Mouse (Mus musculus) liver, adult 2 months (tissue): ENCODE measurements around the gene Tead2. TPM values are rescaled to one million over a fixed set of nuclear protein-coding genes. Genes with fewer than 3 reads are reported as not detected.
"Not testable (repeated sequence)": the region's sequence is repeated elsewhere in the genome, so short reads cannot be mapped to it uniquely, and the experiment has no call there.

Experiments
- DNase-seq: peaks from one replicate; pipeline ENCODE4 v3.0.0-alpha.2; 2011; ENCODE audit warnings: low read depth, low spot score; ENCODE audit errors: extremely low read depth
- H3K27ac ChIP-seq: fragments of 200-500 bp; replicated peaks from 2 replicates; pipeline ENCODE4 v1.5.1; 2012; ENCODE audit warnings: low read depth, mild to moderate bottlenecking, control low read depth, inconsistent platforms, low read length; ENCODE audit not compliant: insufficient read depth
- H3K27me3 ChIP-seq: fragments of 200-500 bp; 2 replicates; pipeline ENCODE4 v1.6.1; 2012; ENCODE audit warnings: mild to moderate bottlenecking, moderate library complexity, low read length, inconsistent platforms; ENCODE audit not compliant: control insufficient read depth, insufficient read depth
- H3K36me3 ChIP-seq: fragments of 200-500 bp; 2 replicates; pipeline ENCODE4 v1.6.1; 2012; ENCODE audit warnings: low read length, inconsistent platforms; ENCODE audit not compliant: control insufficient read depth, insufficient read depth
- H3K4me1 ChIP-seq: fragments of 200-500 bp; 2 replicates; pipeline ENCODE4 v1.6.1; 2011; ENCODE audit warnings: low read length; ENCODE audit not compliant: control insufficient read depth, insufficient read depth
- H3K4me3 ChIP-seq: fragments of 200-500 bp; 2 replicates; pipeline ENCODE4 v1.5.1; 2011; ENCODE audit warnings: low read depth, mild to moderate bottlenecking, control low read depth, low read length, moderate library complexity; ENCODE audit not compliant: insufficient read depth
- H3K79me2 ChIP-seq: fragments of 200-500 bp; 2 replicates; pipeline ENCODE4 v1.6.1; 2012; ENCODE audit warnings: inconsistent platforms, mild to moderate bottlenecking, low read length, moderate library complexity; ENCODE audit not compliant: control insufficient read depth, insufficient read depth
- H3K9ac ChIP-seq: fragments of 200-500 bp; 2 replicates; pipeline ENCODE4 v1.6.1; 2012; ENCODE audit warnings: low read depth, mild to moderate bottlenecking, control low read depth, inconsistent platforms, low read length
- CTCF ChIP-seq: fragments of 200-500 bp; IDR thresholded peaks from 2 replicates; pipeline ENCODE4 v1.5.1; 2011; ENCODE audit warnings: low read depth, low read length, control low read depth
- POLR2A ChIP-seq: fragments of 200-500 bp; IDR thresholded peaks from 2 replicates; pipeline ENCODE4 v1.6.1; 2011; ENCODE audit warnings: low read length, control low read depth; ENCODE audit not compliant: insufficient read depth; ENCODE audit errors: extremely low read depth
- WGBS: fragments of 180-500 bp; shearing (Covaris S2); methylation state at CpG from one replicate; pipeline ENCODE4 v1.1.7; 2018; 5-methylcytosine and 5-hydroxymethylcytosine counted together
- polyA plus RNA-seq: library from polyadenylated mRNA; depleted of rRNA; stranded (reverse); fragments of >200 nt; gene quantifications from 2 replicates; pipeline ENCODE4 v1.2.3, GENCODE M21; 2012
- total RNA-seq: library from RNA; depleted of rRNA; stranded (reverse); fragments of >200 nt; gene quantifications from 2 replicates; pipeline ENCODE4 v1.2.3, GENCODE M21; 2014

Tead2 gene
- total and polyA plus RNA-seq, 2 experiments = 1.5 to 2.9 TPM

DNA sequence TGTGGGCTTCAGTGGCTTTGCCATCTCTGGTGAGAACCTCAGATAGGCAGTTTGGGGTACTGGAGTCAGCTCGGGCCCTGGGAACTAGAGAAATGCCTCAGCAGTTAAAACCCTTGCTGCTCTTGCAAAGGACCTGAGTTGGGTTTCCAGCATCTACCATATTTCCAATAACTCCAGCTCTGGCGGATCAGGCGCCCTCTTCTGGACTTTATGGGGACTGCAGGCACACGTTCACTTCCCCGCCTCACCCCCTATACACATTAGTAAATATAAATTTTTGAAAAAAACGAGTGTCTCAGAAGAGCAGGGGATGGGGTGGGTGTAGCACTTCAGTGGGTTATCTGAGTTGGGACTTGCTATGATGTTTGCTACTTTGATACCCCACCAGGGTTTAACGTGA lies 42.6 kb upstream of the Tead2 start:
- 59% methylated on average over 7 of the region's 7 CpGs for WGBS
- peaks cover 41% of the 10 kb centered on the region for H3K27me3 ChIP-seq
- no peak overlapping the region for H3K9ac ChIP-seq

GRCm38 (mm10) chr7:45173772-45174171 lies 41.8 kb upstream of the Tead2 start:
- H3K9ac ChIP-seq, H3K4me3 ChIP-seq, H3K79me2 ChIP-seq, DNase-seq, H3K36me3 ChIP-seq, H3K27ac ChIP-seq, H3K4me1 ChIP-seq: not testable (repeated sequence)
- 67% methylated on average over 1 of the region's 1 CpGs for WGBS
- peak; percentile 39; the same call in 1 of the 2 replicates for TF ChIP-seq CTCF
- peaks cover 33% of the 10 kb centered on the region for H3K27me3 ChIP-seq

More for the DNA sequence above, 42.6 kb upstream of the Tead2 start:
- Histone ChIP-seq H3K4me1 (no peaks in the 10 kb centered on the region), H3K79me2 (no peaks in the 10 kb centered on the region), H3K36me3 (no peaks in the 10 kb centered on the region), H3K4me3 (no peak overlapping the region), H3K27ac (no peak overlapping the region)
- TF ChIP-seq CTCF (peak; percentile 47; the same call in 1 of the 2 replicates), POLR2A (no peak)
- no peak for DNase-seq

GRCm38 (mm10) chr7:45174567-45175280 lies 40.8 kb upstream of the Tead2 start:
- H3K4me3 ChIP-seq = no peak overlapping the region
- no peak overlapping the region for H3K27ac ChIP-seq
- H3K9ac ChIP-seq = no peak overlapping the region
- no peaks in the 10 kb centered on the region for H3K36me3 ChIP-seq
- H3K4me1 ChIP-seq = no peaks in the 10 kb centered on the region
- no peak for TF ChIP-seq CTCF
- no peak for TF ChIP-seq POLR2A
- H3K27me3 ChIP-seq = peaks cover 30% of the 10 kb centered on the region
- no peak for DNase-seq
- 10% methylated on average over 29 of the region's 29 CpGs for WGBS
- H3K79me2 ChIP-seq = no peaks in the 10 kb centered on the region

DNA sequence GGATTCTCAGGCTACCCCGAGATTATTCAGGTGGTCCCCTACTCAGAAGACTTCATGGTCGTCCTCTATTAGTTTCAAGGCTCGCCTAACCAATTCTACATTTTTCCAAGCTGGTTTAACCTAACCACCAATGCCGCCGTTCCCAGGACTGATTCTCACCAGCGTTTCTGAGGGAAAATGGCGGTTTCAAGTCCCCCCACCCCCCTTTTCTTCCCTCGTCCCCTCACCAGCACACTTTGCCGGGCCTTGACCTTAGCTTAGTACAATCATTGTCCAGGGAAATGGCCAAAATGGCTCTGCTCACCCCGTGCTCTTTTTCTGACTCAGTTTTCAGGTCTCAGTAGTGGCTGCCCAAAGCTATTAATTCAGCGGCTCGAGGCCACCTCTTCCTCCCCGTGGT lies 40.2 kb upstream of the Tead2 start:
- TF ChIP-seq POLR2A (no peak), CTCF (no peak)
- no peak overlapping the region for H3K4me3 ChIP-seq
- H3K4me1 ChIP-seq = no peaks in the 10 kb centered on the region
- DNase-seq = no peak
- 7% methylated on average over 13 of the region's 13 CpGs for WGBS
- no peaks in the 10 kb centered on the region for H3K79me2 ChIP-seq
- H3K27ac ChIP-seq = no peak overlapping the region
- H3K9ac ChIP-seq = no peak overlapping the region
- peaks cover 28% of the 10 kb centered on the region for H3K27me3 ChIP-seq
- H3K36me3 ChIP-seq = no peaks in the 10 kb centered on the region

DNA sequence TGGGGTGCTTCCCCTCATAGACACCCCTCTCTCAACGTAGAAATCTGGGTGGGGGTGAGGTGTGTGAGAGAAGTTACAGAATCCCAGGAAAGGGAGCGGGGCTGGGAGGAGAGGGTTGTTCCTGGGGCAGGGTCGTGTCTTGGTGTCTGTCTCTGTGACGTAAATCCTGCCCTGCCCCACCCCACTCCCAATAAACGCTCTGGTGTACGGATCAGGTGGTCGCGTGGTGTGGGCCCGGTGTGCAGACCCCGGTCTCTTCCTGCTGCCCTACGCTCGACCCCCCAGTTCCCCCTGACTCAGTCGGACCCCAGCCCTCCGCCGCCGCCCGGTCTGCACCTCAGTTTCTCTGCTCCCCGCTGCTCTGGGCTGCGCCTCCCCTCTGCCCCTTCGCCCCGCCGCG lies 39.6 kb upstream of the Tead2 start:
- Histone ChIP-seq H3K27ac (no peak overlapping the region), H3K79me2 (no peaks in the 10 kb centered on the region), H3K27me3 (peaks cover 30% of the 10 kb centered on the region), H3K4me3 (no peak overlapping the region), H3K36me3 (no peaks in the 10 kb centered on the region), H3K9ac (no peak overlapping the region), H3K4me1 (no peaks in the 10 kb centered on the region)
- DNase-seq = no peak
- WGBS = 5% methylated on average over 23 of the region's 23 CpGs
- no peak for TF ChIP-seq POLR2A
- no peak for TF ChIP-seq CTCF

DNA sequence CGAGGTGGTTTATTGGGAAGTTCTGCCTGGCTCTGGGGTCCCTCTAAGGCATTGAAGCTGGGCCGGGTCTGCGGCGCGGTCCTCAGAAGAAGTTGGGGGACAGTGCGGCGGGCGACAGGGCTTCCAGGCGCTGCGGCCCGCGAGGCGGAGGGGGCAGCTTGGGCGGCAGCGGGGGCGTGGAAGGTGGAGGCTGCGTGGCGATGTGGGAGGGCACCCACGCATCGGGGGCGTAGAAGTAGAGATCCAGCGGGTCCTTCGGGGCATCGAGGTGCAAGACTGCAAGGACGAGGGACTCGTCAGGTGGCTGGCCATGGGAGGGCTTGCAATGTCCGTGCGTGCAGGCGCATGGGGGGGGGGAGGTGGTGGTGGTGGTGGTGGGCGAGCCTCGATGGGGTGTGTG lies 39.2 kb upstream of the Tead2 start:
- Histone ChIP-seq H3K9ac (no peak overlapping the region), H3K4me1 (no peaks in the 10 kb centered on the region), H3K79me2 (no peaks in the 10 kb centered on the region), H3K36me3 (no peaks in the 10 kb centered on the region), H3K27me3 (peaks cover 33% of the 10 kb centered on the region), H3K27ac (no peak overlapping the region), H3K4me3 (no peak overlapping the region)
- TF ChIP-seq CTCF (no peak), POLR2A (no peak)
- 5% methylated on average over 30 of the region's 31 CpGs for WGBS
- no peak for DNase-seq
